Mouse (Mus musculus): ENCODE data around the gene Clp1.
"Not testable (repeated sequence)": the region's sequence is repeated elsewhere in the genome, so short reads cannot be mapped to it uniquely, and the experiment has no call there.

DNA sequence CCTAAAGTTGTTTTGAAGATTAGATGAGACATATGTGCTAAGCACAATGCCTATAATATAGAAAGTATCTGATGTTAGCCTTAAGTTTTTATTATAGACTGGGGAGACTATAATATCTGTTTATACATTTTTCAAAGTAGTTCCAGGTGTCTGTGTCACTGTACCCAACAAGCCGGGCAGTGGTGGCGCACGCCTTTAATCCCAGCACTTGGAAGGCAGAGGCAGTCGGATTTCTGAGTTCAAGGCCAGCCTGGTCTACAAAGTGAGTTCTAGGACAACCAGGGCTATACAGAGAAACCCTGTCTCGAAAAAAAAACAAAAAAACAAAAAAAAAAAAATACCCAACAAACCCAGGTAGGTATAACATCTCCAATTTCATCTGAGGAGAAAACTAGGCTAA lies 1.0 kb upstream of the Clp1 start:
- not testable (repeated sequence) for TF ChIP-seq CTCF (IDR thresholded peaks at IDR 0.05; ENCODE audit: borderline replicate concordance, insufficient read depth, low read depth, low read length); POLR2A (IDR thresholded peaks at IDR 0.05; ENCODE audit: borderline replicate concordance, insufficient read depth, low read length)

Data from cerebellum, adult 2 months (tissue).